Mouse (Mus musculus) embryo, embryonic 10.5 days (tissue): ENCODE results near the gene Mpig6b.

ENCODE experiments used
- DNase-seq: peaks from one replicate; pipeline ENCODE4 v3.0.0-alpha.2; 2015; ENCODE audit warnings: low spot score

The Mpig6b gene

DNA sequence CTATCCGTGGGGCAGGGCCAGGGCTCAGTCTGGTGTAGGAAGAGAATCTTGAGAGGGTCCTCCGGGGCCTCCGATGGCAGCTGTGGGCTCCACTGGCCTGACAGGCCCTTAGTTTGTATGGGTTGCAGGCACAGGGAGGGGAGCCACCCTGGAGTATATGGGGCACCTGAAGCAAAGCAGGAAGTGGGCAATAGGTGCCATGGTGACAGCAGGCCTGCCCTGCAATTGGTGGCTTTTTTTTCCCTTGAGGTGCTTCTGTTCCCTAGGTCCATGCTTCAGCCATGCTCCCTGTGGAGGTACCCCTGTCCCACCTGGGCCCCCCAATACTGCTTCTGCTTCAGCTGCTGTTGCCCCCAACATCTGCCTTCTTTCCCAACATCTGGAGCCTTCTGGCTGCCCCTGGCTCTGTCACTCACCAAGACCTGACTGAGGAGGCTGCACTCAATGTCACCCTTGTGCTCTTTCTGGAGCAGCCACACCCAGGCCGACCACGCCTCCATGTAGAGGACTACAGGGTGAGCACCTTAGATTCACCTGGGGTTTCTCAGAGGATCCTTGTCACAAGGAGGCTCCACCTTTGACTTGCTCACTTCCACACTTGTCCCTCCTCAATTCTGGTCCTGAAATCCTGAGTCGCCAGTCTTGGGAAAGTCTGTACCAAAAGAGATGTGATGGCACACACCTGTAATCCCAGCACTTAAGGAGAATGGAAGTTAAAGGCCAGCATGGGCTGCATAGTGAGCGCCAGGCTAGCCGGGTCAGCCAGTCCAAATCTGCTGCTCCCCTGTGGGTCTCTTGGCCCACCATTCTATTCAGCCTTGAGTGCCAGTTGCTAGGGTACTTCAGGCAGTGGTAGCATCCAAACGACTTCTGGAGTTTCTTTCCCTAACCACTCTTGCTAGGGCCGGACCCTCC is 48.9 kb downstream of the Mpig6b start:
- DNase-seq: no peak

DNA sequence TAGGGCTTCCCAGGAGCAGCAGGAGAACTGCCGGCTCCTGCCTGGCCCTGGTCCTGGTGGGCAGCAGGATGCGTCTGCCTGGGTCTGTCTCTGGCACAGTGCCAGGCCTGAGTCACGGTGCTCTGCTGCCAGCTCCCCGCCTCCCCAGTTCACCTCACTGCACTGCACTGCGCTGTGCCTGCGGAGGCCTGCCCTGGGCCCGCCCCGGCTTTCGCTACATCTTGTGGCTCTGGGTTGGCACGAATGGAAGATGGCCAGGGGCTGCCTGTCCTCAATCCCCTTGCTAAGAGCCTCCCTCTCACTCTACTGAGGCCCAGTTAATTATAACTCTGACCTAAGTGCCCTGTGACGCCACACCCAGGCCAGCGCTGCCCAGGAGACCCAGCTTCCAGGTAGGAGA is 49.6 kb downstream of the Mpig6b start, which contains the start of gene Vwa7:
Gene Vwa7 (plus strand): TSS at position 204 of the 400 bp plus-strand sequence.
- no peak for DNase-seq

GRCm38 (mm10) chr17:35015296-35015695 is 50.7 kb downstream of the Mpig6b start:
- DNase-seq: no peak

DNA sequence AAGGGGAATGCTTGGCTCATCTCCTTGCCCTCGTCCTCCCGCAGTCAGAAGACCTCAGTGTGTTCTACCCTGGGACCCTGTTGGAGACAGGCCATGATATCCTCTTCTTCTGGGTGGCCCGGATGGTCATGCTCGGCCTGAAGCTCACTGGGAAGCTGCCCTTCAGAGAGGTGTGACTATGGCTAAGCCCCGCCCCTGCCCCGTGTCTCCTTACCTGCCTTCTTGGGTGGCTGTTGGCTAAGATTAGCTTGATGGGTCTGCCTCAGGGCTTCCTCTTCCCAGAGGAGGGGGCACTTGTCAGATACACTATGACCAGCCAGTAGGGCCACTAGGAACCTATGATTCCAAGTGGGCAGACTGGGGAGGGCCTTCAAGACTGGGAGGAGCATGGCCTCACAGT is 52.8 kb downstream of the Mpig6b start:
- DNase-seq: no peak
